Mouse (Mus musculus) hindbrain, embryonic 12.5 days (tissue): Measurements from ENCODE around the gene Gm10197. TPM values are rescaled to one million over a fixed set of nuclear protein-coding genes. Genes with fewer than 3 reads are reported as not detected.

ENCODE experiments used
- polyA plus RNA-seq: library from polyadenylated mRNA; unstranded; fragments of >200 nt; fragmentation: Nextera tagmentation; extraction: Ambion mirVana; gene quantifications from 2 replicates; pipeline ENCODE4 v1.2.1, GENCODE M21; 2016

The Gm10197 gene
- polyA plus RNA-seq, 1 experiment from 2014 or later, result not detected

Other genes with a start within 250 kb of the Gm10197 start
- 55.5 and 56.0 TPM in 2 replicates for gene Add3, start 231.3 kb downstream of the Gm10197 start, polyA plus RNA-seq
- 76.2 and 78.4 TPM in 2 replicates for gene Mxi1, start 61.2 kb downstream of the Gm10197 start, polyA plus RNA-seq
- 40.9 and 41.4 TPM in 2 replicates for gene Smndc1, start 18.8 kb upstream of the Gm10197 start, polyA plus RNA-seq
- gene Dusp5, start 157.3 kb upstream of the Gm10197 start, polyA plus RNA-seq, result 2.4 TPM in 2 replicates
- 327 and 336 TPM in 2 replicates for gene Nutf2-ps1, start 217.3 kb upstream of the Gm10197 start, polyA plus RNA-seq
- 78.1 and 82.3 TPM in 2 replicates for gene Smc3, start 228.6 kb upstream of the Gm10197 start, polyA plus RNA-seq